Mouse (Mus musculus) midbrain, embryonic 10.5 days (tissue): ENCODE results near the gene Cdk10. TPM values are rescaled to one million over a fixed set of nuclear protein-coding genes. Genes with fewer than 3 reads are reported as not detected.
"Not testable (repeated sequence)": the region's sequence is repeated elsewhere in the genome, so short reads cannot be mapped to it uniquely, and the experiment has no call there.

Experiments used
- DNase-seq: peaks from one replicate; pipeline ENCODE4 v3.0.0-alpha.2; 2017; ENCODE audit warnings: low spot score
- H3K27ac ChIP-seq: fragments of 300-500 bp; sonication (generic); replicated peaks from 2 replicates; pipeline ENCODE4 v1.5.1; 2016; ENCODE audit warnings: mild to moderate bottlenecking
- H3K27me3 ChIP-seq: fragments of 300-500 bp; sonication (generic); 2 replicates; pipeline ENCODE4 v1.6.1; 2016; ENCODE audit warnings: low read depth, mild to moderate bottlenecking; ENCODE audit not compliant: poor library complexity, severe bottlenecking
- H3K36me3 ChIP-seq: fragments of 300-500 bp; sonication (generic); 2 replicates; pipeline ENCODE4 v1.6.1; 2016; ENCODE audit warnings: mild to moderate bottlenecking, moderate library complexity
- H3K4me1 ChIP-seq: fragments of 300-500 bp; sonication (generic); 2 replicates; pipeline ENCODE4 v1.6.1; 2016
- H3K4me3 ChIP-seq: fragments of 300-500 bp; sonication (generic); 2 replicates; pipeline ENCODE4 v1.5.1; 2016; ENCODE audit warnings: mild to moderate bottlenecking, moderate library complexity
- H3K9me3 ChIP-seq: fragments of 300-500 bp; sonication (generic); replicated peaks from 2 replicates; pipeline ENCODE4 v1.6.1; 2016; ENCODE audit warnings: mild to moderate bottlenecking
- WGBS: fragments of 180-500 bp; shearing (Covaris S2); methylation state at CpG from one replicate; pipeline ENCODE4 v1.1.7; 2016; 5-methylcytosine and 5-hydroxymethylcytosine counted together
- polyA plus RNA-seq: library from polyadenylated mRNA; unstranded; fragments of >200 nt; fragmentation: Nextera tagmentation; extraction: Ambion mirVana; gene quantifications from 2 replicates; pipeline ENCODE4 v1.2.1, GENCODE M21; 2016

Gene Cdk10
- polyA plus RNA-seq, result 41.4 and 42.0 TPM in 2 replicates

DNA sequence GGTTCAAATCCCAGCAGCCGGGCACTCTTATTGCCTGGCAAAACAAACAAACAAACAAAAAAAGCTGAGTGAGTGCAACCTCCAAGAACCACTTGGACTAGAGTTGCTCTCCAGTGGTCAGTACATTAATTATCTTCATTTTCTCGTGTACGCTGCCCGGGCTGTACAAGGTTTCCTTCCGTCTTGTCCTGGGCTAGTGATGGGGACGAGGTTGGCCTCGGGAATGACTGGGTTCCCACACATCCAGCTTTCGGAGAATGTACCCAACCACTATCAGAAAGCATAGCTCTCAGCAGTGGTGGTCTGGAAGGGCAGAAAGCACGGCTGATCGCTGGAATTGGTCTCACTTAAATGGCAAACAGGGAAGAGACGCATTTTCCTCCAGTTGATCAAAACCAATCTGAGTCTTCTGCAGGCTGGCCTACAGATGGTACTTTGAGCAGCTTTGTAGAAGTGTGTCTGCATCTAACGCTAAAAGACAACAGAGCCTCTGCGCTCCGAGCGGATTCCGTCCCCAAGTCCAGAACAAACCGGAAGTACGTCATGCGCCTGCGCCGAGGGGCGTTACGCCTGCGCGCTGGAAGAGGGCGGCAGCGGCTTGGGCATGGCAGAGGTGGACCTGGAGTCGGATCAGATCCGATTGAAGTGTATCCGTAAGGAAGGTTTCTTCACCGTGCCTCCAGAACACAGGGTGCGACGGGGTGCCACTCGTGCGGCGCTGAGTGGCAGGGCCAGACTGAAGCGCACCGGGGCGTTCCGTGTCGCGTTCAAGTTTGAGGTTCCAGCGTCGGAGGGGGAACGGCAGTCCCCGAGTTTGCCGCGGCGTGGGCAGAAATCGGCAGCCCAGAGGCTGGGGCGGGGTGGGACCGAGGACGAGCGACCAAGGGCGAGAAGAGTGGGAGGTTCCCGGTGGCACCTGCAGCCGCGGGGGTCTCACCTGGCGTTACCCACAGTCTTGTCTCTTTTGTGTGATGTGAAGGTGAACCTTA, at the start of gene Cdk10:
Cdk10 (plus strand) TSS at position 565 of the 989 bp plus-strand sequence.
- Histone ChIP-seq H3K9me3 (no peaks in the 10 kb centered on the region), H3K27me3 (no peaks in the 10 kb centered on the region), H3K36me3 (peaks cover 30% of the 10 kb centered on the region), H3K27ac (peak within 1 kb of the TSS; percentile 90), H3K4me1 (peaks cover 19% of the 10 kb centered on the region), H3K4me3 (peak within 1 kb of the TSS; percentile 95)
- peak; percentile 92 for DNase-seq
- 4% methylated on average over 59 of the region's 59 CpGs for WGBS

GRCm38 (mm10) chr8:123181391-123181790, 43.3 kb upstream of the Cdk10 start:
- 70% methylated on average over 3 of the region's 3 CpGs for WGBS
- Histone ChIP-seq H3K9me3 (peaks cover 34% of the 10 kb centered on the region), H3K4me3 (no peak overlapping the region), H3K27ac (no peak overlapping the region), H3K4me1 (peaks cover 8% of the 10 kb centered on the region; the same call in 1 of the 2 replicates), H3K27me3 (no peaks in the 10 kb centered on the region), H3K36me3 (no peaks in the 10 kb centered on the region)
- peak; percentile 30 for DNase-seq

DNA sequence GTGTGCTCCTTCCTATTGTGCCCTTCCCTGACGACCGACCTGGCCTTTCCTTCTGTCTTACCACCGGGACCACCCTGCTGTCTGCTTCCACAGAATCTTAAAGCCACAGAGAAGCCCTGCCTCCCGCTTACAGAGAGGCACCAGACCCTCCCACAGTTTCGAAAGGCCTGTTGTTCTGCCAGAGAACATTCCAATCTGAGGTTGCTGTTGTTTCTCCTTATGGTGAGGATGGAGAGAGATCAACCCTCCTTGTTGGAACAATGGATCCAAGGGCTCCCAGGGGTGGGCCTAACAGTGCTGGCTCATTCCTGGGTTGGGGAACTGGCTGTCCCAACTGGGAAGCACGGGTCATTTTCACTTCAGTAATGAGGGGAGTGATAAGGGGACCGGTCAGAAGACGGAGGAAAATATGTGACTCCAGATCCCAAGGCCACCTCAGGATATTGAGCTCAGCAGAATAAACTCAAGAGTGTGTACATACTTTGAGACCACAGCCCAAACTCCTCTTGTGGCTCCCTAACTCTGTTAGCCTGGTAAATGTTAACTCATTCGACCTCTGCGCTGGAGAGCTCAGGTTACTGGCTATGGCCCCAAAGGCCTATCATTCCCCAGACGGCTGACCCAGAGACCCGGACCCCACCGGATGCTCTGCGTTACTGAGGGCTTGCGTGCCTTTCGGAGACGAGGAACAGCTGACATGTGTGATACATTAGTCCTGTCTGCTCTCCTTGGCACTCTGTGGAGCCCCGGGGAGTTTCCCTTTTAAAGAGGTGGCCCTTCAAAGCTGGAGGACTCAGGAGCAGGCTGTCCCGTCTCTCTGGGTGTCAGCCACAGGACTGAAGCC, 38.9 kb upstream of the Cdk10 start, which contains the start of gene Dpep1:
Dpep1 (plus strand) TSS at position 677 of the 844 bp plus-strand sequence.
- no peaks in the 10 kb centered on the region for H3K36me3 ChIP-seq
- H3K27ac ChIP-seq, result peak within 1 kb of the TSS; percentile 43; the same call in 1 of the 2 replicates
- H3K27me3 ChIP-seq, result 0 out of 2 replicates have a peak, but pooled peaks cover 3% of the 10 kb centered on the region
- peak; percentile 38 for DNase-seq
- H3K4me3 ChIP-seq, result no peak within 1 kb of the TSS
- peaks cover 12% of the 10 kb centered on the region for H3K4me1 ChIP-seq
- no peaks in the 10 kb centered on the region for H3K9me3 ChIP-seq
- 51% methylated on average over 19 of the region's 19 CpGs for WGBS

DNA sequence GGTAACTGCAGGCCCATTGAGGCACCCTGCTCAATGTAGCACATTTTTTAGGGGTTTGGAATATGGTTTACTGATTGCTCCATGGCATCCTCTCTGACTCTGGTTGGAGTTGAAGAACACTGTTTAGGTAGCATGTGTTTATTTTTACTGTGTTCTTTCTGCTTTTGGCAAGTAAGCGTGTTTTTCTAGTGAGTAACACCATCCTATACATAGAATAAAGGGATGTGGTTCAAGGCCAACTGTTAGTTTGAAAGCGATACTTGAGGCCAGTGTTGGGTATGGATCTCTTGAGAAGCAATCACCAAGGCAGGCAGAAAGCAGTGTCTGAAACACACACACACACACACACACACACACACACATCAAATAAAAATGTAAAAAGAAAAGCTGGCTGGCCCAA, 36.6 kb upstream of the Cdk10 start:
- Histone ChIP-seq H3K36me3 (no peaks in the 10 kb centered on the region), H3K27ac (no peak overlapping the region), H3K9me3 (no peaks in the 10 kb centered on the region), H3K4me1 (peaks cover 14% of the 10 kb centered on the region), H3K4me3 (no peak overlapping the region), H3K27me3 (0 out of 2 replicates have a peak, but pooled peaks cover 3% of the 10 kb centered on the region)
- DNase-seq, result no peak
- 80% methylated on average over 2 of the region's 2 CpGs for WGBS

DNA sequence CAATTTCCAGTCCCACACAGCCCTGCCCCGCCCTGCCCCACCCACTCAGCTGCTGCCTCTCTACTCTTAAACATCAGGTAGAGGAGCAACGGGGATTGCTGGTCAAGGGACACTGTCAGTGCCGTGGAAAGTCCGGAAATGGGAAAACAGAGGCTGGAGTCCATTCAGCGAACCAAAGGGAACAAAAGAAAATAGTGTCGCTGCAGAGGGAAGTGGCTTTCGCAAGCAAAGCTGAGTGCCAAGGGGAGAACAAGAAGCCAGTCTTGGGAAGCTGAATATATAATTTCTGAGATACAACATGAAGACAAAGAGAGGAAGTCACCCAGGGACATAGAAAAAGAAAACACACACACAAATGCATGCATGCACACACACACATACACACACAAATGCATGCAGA, 35.8 kb upstream of the Cdk10 start:
- H3K36me3 ChIP-seq, result no peaks in the 10 kb centered on the region
- DNase-seq, result no peak
- H3K4me1 ChIP-seq, result peaks cover 14% of the 10 kb centered on the region
- H3K27ac ChIP-seq, result no peak overlapping the region
- no peak overlapping the region for H3K4me3 ChIP-seq
- 84% methylated on average over 7 of the region's 7 CpGs for WGBS
- 0 out of 2 replicates have a peak, but pooled peaks cover 3% of the 10 kb centered on the region for H3K27me3 ChIP-seq
- no peaks in the 10 kb centered on the region for H3K9me3 ChIP-seq

GRCm38 (mm10) chr8:123190678-123191077, 34.0 kb upstream of the Cdk10 start:
- 3% methylated on average over 9 of the region's 9 CpGs for WGBS
- H3K27ac ChIP-seq, result peak overlapping the region; percentile 15; the same call in 1 of the 2 replicates
- H3K36me3 ChIP-seq, result no peaks in the 10 kb centered on the region
- 0 out of 2 replicates have a peak, but pooled peaks cover 3% of the 10 kb centered on the region for H3K27me3 ChIP-seq
- H3K4me3 ChIP-seq, result no peak overlapping the region
- DNase-seq, result peak; percentile 81
- no peaks in the 10 kb centered on the region for H3K9me3 ChIP-seq
- H3K4me1 ChIP-seq, result peaks cover 7% of the 10 kb centered on the region

DNA sequence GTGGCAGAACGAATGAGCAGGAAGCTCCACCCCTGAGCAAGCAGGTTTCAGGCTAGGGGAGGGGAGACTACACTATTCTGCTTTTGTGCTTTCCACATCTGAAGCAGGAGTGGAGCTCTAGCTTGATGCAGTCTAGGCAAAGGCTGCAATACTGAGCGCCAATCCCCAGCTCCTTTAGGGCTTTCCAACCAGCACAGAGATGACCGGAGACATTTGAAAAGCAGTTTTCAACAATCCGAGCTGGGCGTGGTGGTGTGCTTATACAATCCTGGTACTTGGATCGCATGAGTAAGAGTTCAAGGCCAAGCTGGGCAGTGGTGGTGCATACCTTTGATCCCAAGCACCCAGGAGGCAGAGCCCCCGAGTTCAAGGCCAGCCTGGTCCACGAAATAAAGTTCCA, 32.7 kb upstream of the Cdk10 start:
- WGBS, result 63% methylated on average over 8 of the region's 8 CpGs
- Histone ChIP-seq H3K27ac (no peak overlapping the region), H3K36me3 (no peaks in the 10 kb centered on the region), H3K4me1 (peaks cover 6% of the 10 kb centered on the region; the same call in 1 of the 2 replicates), H3K4me3 (no peak overlapping the region), H3K9me3 (no peaks in the 10 kb centered on the region), H3K27me3 (0 out of 2 replicates have a peak, but pooled peaks cover 3% of the 10 kb centered on the region)
- DNase-seq, result no peak

DNA sequence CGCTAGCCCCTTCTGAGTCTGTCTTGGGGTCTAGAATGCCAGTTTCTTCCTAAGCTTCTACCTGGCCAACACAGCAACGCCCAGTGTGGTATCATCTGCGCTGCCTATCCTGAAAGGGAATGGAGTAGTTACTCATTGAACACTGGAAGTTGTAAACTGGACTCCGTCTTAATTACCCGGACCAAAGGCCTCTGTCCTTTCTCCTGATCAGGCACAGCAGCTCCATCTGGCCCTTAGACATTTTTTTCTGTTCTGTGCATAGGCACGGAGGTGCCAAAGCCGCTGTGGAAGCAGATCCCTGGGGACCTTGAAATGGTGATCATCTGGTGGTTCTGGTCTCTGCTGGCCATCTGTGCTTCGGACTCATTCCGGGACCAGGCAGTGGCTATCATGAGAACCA, 30.9 kb upstream of the Cdk10 start:
- Histone ChIP-seq H3K27me3 (0 out of 2 replicates have a peak, but pooled peaks cover 3% of the 10 kb centered on the region), H3K36me3 (no peaks in the 10 kb centered on the region), H3K27ac (no peak overlapping the region), H3K9me3 (no peaks in the 10 kb centered on the region), H3K4me1 (peaks cover 6% of the 10 kb centered on the region; the same call in 1 of the 2 replicates), H3K4me3 (no peak overlapping the region)
- no peak for DNase-seq
- WGBS, result 93% methylated on average over 9 of the region's 9 CpGs

GRCm38 (mm10) chr8:123197016-123197415, 27.6 kb upstream of the Cdk10 start:
- H3K4me1 ChIP-seq, DNase-seq, H3K27me3 ChIP-seq, H3K9me3 ChIP-seq, H3K27ac ChIP-seq, H3K4me3 ChIP-seq, H3K36me3 ChIP-seq: not testable (repeated sequence)
- 82% methylated on average over 5 of the region's 5 CpGs for WGBS

- no peaks in the 10 kb centered on the region for H3K9me3 ChIP-seq
- DNase-seq, result no peak
- 78% methylated on average over 14 of the region's 14 CpGs for whole genome bisulfite sequencing
- H3K4me3 ChIP-seq, result no peak overlapping the region
- no peak overlapping the region for H3K27ac ChIP-seq
- peaks cover 13% of the 10 kb centered on the region for H3K36me3 ChIP-seq
- H3K27me3 ChIP-seq, result no peaks in the 10 kb centered on the region
- no peaks in the 10 kb centered on the region for H3K4me1 ChIP-seq
Observed at GRCm38 (mm10) chr8:123199864-123200263, 24.8 kb upstream of the Cdk10 start.

DNA sequence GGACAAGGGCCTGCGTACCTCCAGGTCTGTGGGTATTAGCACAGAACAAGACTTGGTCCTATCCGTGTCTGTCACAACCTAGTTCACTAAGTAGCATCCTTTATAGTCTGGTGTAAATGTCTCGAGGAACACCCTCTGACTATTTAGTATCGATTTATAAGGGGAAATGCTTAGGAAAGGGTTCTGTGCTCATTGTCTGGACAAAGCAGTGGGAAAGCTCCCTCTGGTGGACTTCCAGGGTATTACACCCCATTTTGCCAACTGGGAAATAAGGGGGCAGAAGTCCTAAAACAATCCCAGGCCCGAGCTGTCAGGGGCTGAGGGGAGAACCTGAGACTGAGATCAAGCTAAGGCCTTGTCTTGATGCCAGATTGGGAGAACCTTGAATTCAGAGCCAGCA, 22.4 kb upstream of the Cdk10 start:
- no peaks in the 10 kb centered on the region for H3K9me3 ChIP-seq
- DNase-seq, result peak; percentile 81
- no peak overlapping the region for H3K27ac ChIP-seq

DNA sequence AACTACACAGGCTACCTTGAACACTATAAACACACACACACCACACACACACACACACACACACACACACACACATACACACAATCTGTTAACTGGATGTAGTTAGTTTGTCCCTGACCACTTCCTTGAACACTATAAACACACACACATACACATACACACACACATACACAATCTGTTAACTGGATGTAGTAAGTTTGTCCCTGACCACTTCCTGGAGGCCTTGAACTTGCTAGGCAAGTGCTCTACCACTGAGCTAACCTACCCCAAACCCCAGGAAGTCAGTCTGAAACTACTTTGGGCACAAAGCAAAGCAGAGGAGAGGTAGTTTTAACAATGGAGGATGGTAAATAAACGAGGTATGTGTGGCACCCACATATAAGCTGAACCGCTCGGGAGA, 21.1 kb upstream of the Cdk10 start:
- H3K27me3 ChIP-seq, result no peaks in the 10 kb centered on the region
- no peaks in the 10 kb centered on the region for H3K9me3 ChIP-seq
- H3K4me3 ChIP-seq, result no peak overlapping the region
- H3K4me1 ChIP-seq, result no peaks in the 10 kb centered on the region
- WGBS, result 95% methylated on average over 3 of the region's 3 CpGs
- H3K36me3 ChIP-seq, result peaks cover 48% of the 10 kb centered on the region
- no peak for DNase-seq
- H3K27ac ChIP-seq, result no peak overlapping the region

More for the DNA sequence above, 22.4 kb upstream of the Cdk10 start:
- Histone ChIP-seq H3K27me3 (no peaks in the 10 kb centered on the region), H3K4me3 (no peak overlapping the region), H3K36me3 (peaks cover 35% of the 10 kb centered on the region), H3K4me1 (no peaks in the 10 kb centered on the region)
- 35% methylated on average over 5 of the region's 5 CpGs for WGBS
